Mouse (Mus musculus): ENCODE data around the gene Colq.

DNA sequence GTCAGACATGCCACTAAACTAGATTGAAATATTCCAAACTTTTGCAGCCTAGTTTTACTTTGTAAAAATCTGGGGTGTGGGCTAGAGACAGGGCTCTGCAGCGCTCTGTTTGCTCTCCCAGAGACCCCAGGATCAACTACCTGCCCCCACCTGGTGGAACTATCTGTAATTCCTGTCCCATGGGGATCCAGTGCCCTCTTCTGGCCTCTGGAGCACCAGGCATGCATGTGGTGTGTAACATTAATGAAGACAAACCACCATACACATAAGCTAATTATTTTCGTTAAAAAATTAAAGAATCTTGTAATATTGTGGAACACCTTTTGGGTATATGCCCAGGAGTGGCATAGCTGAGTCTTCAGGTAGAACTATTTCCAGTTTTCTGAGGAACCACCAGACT is 117.8 kb downstream of the Colq start:
- TF ChIP-seq GATA1 (IDR thresholded peaks at IDR 0.05; ENCODE audit: low read length) (no peak), TAL1 (IDR thresholded peaks at IDR 0.05; ENCODE audit: low read length) (no peak)

Data from erythroblast, embryonic 14.5 days (primary cell).